Mouse (Mus musculus): ENCODE measurements around the gene Scap.
"Not testable (repeated sequence)": the region's sequence is repeated elsewhere in the genome, so short reads cannot be mapped to it uniquely, and the experiment has no call there.

The Scap gene

DNA sequence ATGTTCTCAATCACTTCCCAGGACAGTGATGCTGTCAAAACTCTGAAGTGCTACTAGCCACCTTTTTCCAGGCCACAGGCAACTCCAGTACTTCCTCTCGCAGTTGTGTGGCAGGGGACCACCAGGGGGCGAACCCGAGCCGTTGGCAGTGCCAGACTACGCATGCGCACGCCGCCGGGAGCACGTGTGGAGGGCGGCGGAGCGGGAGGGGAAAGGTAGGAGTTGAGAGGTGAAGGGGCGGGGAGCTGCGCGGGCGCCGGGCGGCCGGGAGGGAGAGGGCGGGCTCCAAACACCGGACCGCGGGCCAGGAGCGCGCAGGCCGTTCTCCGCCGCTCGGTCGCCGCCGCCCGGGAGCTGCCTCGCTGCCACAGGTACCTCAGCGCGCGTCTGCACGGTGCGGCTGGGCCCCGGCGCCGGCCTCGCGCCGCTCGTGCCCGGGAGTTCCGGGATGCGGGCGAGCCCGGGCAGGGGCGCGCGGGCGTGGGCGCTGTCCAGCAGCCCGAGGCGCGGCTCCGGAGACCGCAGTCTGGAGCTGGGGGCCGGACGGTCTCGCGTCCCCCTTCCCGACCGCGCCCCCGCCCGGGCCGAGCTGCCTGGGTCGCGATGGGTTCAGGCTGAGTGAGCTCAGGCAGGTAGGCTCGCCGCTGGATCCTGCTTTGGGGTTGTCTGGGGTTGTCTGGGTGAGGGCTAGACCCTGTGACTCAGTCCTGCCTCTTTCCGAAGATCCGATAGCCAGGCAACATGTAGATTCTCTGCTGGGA is at the start of gene Scap:
TSS of gene Scap (plus strand) at position 154 of the 761 bp plus-strand sequence.
- peak; percentile 99 for DNase-seq

DNA sequence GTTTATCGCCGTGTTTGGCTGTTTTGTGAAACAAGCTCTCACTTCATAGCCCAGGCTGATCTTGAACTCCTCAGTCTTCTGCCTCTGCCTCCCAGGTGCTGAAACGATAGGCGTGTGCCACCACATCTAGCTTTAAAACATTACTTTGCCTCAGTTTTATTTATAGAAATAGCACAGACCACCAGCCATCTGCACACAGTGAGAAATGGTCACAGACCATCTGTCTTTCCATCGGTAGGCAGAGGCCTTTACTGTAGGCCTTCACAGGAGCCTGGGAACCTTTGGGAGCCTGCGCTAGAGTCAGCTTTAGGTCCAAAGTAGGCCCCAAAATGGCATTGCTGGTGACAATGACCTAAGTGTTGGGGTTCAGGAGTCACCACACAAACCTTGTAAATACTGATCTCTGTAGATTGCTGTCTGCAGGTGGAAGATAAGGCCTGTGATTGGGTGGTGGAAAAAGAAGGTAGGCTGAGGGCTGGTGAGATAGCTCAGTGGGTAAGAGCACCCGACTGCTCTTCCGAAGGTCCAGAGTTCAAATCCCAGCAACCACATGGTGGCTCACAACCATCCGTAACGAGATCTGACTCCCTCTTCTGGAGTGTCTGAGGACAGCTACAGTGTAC is 48.9 kb upstream of the Scap start:
- no peak for DNase-seq

DNA sequence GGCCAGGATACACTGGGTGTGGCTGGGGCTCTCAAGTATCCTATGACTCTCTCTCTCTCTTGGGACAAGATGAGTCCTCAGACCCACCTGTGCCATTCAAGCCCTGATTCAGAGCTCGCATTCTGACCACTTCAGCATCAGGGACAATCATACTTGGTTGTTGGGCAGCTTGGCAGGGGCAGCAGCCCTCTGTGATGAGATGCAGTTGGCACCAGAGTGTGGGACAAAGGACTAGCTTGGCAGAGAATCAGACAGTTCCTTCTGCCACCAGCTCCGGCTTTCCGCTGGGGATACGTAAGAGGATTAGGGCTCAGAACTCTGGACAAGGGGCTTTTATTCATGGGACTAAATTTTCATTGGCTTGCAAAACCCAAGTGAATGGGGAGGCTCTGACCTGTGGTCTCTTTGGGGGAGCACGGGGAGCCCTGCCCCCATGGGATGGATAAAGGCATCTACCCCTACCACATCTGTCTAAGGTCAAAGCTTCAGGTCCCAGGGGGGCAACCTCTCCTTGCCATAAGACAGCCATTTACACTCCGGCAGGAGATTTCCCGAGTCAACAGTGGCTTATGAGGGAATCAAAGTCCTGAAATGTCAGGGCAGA is 45.7 kb upstream of the Scap start:
- DNase-seq, result no peak

DNA sequence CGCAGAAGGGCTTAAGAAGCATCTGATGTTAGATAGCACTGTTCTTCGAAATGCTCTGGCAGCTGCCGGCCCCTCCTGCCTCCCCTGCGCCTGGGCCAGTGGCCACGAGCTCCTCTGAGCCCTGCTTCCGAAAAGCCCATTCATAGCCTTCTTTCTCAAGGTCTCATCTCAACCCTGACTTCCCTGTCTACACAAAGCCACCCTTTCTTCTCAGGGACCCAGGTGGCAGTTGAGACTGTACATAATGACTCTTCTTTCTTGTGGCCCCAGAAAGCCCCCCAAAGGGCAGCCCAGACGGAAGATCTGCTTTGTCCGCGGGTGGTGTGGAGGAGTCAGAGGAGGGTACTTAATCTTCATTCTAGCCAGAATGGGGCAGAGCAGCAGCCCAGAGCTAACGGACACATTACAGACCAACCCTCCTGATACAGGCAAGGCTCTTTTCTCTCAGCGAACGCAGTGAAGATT is 39.8 kb upstream of the Scap start:
- no peak for DNase-seq

DNA sequence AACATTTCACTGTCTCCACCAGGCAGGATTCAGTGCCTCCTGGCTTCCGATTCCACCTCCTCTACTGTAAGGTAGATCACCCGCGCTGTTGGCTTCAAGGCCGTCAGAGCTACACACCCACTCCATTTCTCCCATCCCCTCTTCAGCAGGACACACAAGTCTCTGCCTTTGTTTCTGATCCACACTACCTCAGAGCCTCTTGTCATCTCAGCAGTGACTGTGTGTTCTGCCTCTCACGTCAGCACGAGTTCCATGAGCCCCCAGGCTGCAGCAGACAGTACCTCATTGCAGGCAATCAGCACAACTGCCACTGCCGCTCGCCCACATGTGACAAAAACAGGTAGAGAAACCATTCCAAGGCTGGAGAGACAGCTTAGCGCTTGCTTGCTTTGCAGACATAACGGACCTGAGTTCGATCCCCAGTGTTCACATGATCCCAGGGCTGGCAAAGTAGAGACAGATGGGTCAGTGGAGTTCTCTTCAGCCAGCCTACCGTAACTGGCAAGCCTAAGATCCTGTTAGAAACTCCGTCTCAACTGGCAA is 39.1 kb upstream of the Scap start:
- DNase-seq, result no peak

DNA sequence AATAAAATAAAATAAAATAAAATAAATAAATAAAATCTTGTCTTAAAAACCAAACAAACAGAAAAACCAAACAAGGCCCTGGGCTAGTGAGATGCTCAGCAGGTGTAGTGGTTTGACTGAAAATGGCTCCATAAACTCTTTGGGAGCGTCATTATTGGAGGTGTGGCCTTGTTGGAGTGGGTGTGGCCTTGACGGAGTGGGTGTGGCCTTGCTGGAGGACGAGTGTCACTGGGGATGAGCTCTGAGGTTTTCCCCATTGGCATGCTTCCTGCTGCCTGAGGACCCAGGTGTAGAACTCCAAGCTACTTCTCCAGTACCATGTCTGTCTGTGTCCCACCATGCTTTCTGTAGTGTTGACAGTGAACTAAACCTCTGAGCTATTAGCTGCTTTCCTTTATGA is 38.3 kb upstream of the Scap start:
- no peak for DNase-seq

DNA sequence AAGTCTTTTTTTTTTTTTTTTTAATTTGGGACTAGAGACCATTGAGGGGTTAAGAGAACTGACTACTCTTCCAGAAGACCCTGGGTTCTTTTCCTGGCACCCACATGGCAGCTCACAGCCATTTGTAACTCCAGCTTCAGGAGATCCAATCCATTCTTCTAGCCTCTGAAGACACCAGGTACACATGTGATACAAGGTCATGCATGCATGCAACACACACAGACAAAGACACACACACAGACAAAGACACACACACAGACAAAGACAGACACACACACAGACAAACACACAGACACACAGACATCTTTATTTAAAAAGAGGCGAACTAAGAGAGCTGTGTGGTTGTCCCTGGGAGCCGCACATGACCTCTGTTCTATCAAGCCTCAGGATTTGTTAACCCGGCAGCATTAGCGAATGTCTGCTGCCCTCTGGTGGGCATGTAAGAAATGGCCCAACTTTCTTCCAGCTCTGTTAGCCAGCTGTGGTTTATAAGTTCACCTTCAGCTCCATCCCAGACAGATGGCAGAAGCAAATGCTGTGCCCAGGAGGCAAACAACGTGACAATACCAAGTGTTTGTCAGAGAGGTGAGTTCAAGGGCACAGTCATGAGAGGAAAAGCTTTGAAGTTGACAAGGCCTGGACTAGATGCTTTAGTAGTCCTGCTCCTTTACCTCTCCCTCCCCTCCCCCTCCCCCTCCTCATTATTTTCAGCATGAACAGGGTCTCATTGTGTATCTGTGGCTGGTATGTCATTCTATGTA is 36.0 kb upstream of the Scap start:
- peak; percentile 85 for DNase-seq

DNA sequence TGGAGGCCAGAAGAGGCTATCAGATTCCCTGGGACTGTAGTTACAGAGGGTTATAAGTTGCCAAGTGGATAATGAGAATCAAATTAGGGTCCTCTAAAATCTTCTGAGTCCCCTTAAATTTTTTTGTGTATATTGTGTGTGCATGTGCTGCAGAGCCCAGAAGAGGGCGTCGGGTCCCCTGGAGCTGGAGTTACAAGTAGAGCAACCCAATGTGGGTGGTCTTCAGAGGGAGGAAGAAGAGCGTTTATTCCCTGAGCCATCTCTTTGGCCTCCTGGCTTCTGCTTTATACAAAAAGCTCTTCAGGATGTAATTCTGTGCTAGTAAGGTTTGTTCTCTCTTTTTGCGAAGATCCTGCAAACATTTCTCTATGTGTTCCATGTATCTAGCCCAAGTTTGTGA is 28.6 kb upstream of the Scap start:
- DNase-seq, result peak; percentile 65

DNA sequence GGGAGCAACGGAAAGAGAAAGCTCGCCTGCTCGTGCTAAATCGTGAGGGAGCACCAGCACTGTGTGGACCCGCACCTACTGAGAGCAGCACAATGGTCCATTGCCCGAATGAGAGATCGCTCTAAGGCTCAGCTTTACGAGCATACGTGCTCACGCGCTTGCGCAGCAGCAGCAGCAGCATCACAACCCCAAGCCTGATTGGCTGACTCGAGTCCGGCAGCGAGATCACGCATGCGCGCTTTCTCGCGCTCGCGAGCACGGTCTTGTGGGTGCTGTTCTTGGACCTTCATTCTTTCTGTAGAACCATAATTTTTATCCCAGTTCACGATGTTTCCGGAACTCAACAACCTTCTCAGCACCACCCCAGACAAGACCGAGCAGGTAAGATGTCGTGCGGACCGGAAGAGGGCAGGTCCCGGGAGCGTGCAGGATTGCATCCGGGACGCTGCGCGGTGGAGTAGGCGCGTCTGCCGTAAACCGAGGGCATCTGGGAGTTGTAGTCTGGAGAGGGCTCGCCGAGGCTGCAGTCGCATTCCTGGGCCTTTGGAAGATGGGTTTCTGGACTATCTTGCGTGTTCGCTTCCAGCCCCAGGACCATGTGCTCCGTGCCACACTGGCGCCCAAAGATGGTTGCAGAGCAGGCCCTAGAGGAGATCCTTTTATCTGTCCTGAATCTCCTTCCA is 28.0 kb upstream of the Scap start, which contains the start of gene Elp6:
TSS of gene Elp6 (plus strand) at position 205 of the 683 bp plus-strand sequence.
- DNase-seq, result peak; percentile 91

DNA sequence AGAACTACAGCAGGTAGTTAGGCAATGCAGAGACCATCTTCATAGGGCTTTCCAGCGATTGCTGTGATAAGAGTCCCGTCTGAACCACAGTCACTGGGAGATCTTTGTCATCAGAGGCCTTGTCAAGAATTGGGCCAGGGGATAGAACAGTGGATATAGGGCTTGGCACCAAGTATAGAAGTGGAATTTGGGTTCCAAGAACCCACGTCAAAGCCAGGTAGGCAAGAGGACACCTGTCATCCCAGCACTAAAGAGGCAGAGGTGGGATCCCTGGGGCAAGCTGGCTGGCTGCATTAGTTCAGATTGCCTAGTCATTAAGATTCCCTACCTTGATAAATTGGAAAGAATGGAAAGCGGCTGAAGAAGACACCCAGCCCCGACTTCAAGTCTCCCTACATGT is 26.7 kb upstream of the Scap start:
- no peak for DNase-seq

DNA sequence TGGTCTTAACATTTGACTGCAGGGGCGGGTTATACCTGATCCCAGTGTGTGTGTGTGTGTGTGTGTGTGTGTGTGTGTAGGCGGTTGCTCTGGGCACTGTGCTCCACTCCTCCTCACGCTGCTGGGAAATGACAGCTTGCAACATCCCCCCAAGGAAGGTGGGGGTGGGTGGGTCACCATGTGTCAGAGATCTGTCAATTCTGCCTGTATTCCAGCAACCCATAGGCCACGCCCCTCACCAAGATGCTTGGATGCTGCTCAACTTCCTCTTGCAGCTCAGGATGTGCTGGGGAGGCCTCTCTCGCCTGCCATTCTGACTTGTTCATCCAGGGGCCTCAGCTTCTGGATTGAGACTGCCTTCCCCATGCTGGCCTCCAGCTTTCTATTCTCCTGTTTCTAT is 18.4 kb upstream of the Scap start:
- no peak for DNase-seq

DNA sequence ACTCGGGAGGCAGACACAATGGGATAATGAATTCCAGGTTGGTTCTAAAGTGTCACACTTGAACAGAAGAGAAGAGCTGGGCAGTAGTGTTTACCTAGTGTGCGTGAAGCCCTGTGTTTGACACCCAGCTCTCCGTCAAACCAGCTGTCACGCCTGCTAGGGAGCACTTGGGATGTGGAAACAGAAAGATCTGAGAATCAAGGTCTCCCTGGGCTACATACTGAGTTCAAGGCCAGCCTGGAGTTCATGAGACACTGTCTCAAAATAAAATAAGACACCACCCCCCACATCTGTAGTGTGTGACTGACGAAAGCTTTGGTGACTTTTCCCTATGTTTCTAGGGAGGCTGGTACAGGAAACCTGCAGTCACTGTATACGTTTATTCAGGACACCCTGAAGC is 17.7 kb upstream of the Scap start:
- no peak for DNase-seq

DNA sequence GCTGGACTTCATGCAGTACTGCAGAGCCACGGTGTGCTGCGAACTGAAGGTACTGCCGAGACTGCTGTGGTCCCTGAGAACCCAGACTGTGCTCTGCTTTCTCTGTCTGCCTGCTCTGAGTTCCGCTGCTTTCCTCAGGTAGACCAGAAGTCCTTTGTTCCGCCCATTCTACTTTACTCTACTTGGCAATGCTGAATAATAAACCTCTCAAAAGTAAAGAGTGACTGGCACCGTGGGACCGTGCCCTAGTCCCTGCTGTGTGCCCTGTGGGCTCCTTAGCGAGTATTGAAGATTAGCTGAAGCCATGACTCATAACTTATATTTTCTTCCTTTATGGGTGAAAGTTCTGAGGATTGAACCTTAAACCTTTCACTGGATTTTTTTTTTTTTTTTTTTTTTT is 17.2 kb upstream of the Scap start:
- DNase-seq, result no peak

DNA sequence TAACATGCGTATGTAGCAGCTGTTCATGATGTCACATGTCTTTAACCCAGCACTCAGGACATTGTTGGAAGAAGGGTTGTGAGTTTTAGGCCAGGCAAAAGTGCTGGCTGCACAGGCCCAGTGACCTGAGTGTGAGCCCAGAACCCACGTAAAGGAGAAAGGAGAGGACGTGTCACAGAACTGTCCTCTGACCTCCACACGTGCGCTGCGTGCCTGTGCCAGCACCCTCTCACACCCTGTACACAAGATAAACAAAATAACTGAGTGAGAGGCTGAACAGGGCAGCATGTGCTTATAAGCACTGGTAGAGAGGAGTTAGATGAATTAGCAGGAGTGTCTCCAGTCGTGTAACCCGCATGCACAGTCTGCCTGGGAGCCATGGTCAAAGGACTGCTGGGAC is 16.6 kb upstream of the Scap start:
- DNase-seq, result no peak

DNA sequence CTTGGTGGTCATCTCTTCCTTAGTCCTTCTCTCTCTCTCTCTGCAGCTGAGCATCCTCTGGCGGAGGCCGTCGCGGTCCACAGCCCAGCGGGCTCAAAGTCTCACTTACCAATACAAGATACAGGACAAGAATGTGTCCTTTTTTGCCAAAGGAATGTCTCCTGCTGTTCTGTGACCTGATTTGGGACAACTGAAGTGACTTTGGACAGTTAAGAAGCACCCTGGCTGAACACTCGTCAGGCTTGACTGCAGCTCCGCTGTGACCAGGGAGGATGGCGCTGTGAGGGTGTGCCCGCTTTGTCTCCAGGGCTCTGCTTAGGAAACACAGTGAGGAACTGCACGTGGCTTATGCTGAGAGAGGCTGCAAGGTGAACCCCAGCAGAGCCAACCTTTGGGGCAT is 12.3 kb upstream of the Scap start:
- no peak for DNase-seq

DNA sequence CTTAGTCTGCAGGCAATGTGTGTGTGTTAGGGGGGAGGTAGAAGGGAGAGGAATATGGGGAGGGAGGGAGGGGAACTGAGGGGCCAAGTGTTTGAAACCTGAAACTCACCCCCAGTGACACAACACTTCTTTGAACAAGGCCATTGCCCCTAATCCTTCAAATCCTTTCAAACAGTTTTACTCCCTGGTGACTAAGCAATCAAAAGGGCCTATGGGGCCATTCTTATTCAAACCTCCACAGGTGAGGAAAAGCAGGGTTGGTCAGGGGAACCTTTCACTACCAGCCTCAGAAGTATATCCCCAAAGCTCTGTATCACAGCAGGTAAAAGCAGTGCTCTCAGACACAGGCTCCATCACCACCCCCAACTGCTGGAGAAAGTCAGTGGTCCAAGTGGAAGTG is 10.1 kb upstream of the Scap start:
- no peak for DNase-seq

DNA sequence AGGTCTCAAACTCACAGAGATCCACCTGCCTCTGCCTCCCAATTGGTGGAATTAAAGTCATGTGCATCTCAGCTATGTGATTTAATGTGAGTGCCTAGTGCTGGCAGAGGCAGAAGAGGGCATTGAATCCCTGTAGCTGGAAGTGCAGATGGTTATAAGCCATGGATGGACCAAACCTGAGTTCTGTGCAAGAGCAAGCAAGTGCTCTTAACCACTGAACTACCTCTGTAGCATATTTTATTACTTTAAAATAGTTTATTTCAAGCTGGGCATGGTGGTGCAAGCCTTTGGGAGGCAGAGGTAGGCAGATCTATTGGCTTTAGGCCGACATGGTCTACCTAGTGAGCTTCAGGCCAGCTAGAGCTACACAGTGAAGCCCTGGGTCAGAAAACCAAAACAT is 8.9 kb upstream of the Scap start:
- DNase-seq, result no peak

DNA sequence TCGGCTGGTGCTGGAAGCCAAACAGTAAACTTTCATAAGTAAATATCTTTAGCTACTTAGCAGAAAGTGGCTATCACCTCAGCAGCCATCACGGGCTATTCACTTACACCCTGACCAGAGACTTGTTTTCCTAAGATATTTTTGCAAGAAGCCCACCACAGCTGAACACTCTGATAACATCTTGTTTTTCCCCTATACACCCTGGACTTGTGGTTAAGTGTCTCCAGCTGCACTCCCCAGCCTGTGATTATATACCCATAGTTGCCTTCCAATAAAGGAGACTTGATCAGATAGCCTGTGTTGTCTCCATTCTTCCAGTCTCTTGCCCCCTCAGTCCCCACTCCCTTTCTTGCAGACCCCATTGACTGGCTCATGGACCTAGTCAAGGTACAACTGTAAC is 4.9 kb upstream of the Scap start:
- DNase-seq, result no peak

DNA sequence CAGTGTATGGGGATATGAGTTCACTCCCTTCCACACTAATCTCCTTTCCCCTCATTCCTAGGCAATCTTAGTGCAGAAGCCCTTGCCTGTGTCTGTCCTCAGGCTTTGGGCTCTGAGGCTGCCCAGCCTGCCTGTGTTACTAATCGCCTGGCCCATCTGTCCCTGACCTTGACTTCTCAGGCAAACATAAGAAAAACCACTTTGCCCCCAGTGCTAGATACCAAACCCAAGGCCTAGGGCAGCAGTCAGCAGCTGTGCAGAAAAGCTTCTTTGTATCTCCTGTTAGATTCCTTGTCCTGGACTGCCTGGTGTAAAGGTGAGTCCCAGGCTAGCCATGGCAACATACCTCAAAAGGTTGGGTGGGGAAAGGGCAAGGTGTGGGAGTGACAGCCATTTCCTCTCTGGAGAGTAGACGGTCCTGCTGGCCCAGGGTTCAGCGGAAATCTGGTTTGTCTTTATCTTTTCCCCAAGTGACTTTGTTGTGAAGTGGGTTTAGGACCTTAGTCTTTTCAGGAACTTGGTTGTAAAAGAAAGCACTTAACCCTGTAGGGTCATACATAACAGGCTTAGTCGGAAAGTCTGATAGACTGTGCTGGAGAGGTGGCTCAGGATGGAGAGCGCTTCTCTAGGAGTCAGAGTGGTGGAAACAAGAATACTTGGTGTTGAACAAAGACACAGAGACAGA is 4.0 kb upstream of the Scap start:
- DNase-seq, result peak; percentile 22

DNA sequence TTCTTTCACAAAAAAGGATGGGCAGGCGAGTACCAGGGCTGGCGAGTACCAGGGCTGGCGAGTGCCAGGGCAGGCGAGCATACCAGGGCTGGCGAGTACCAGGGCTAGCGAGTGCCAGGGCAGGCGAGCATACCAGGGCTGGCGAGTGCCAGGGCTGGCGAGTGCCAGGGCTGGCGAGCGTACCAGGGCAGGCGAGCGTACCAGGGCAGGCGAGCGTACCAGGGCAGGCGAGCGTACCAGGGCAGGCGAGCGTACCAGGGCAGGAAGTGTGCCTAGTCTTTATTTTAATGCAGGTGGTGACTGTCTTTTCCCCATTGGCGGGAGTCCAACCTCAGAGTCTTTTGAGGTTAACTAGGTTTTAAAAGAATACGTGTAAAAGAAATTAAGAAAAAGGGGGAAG is 3.4 kb upstream of the Scap start:
- peak; percentile 58 for DNase-seq

DNA sequence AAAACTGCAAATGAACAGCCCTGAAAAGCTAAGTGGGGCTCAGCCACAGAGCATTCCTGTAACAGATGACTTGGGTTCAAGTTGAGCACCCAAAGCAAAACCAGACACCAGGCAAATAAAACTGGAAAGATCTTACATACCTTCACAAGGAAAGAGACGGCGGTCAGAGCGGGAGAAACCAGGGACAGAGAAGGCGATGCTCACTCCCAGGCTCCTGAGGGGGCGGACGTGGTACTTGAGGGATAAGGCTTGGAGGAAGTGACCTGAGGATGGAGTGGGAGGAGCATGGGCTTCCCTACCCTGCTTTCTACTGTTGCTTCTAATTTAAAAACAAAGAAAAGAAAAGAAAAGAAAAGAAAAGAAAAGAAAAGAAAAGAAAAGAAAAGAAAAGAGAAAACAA is 2.7 kb upstream of the Scap start:
- no peak for DNase-seq

DNA sequence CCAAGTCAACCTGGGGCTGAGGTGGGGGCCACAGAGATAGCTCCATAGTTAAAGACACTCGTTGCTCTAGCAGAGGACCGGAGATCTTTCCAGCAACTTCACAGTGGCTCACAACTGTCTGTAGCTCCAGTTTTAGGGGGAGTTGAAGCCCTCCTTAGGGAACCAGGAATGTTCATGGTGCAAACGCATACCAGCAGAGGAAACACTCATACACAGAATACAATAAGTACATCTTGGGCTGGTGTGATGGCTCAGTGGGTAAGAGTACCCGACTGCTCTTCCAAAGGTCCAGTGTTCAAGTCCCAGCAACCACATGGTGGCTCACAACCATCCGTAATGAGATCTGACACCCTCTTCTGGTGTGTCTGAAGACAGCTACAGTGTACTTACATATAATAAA is 2.2 kb upstream of the Scap start:
- not testable (repeated sequence) for DNase-seq

All from thymus, postnatal 4 days (tissue).